Mouse (Mus musculus): ENCODE measurements around the gene Prkag1. TPM values are rescaled to one million over a fixed set of nuclear protein-coding genes. Genes with fewer than 3 reads are reported as not detected.

The Prkag1 gene
- polyA plus RNA-seq, 1 experiment from 2014 or later = 128 TPM

GRCm38 (mm10) chr15:98785744-98786143 is 45.6 kb downstream of the Prkag1 start:
- Histone ChIP-seq H3K27ac (ENCODE audit: low read depth, low read length) (no peak overlapping the region), H3K9me3 (ENCODE audit: control insufficient read depth, low read length) (no peaks in the 10 kb centered on the region), H3K36me3 (ENCODE audit: control insufficient read depth, insufficient read depth, low read length) (no peaks in the 10 kb centered on the region), H3K4me2 (no peak overlapping the region), H3K27me3 (replicated peaks; ENCODE audit: control insufficient read depth, insufficient read depth, low read length) (peaks cover 71% of the 10 kb centered on the region), H3K4me3 (ENCODE audit: low read depth, low read length) (no peak overlapping the region), H3K4me1 (replicated peaks; ENCODE audit: control insufficient read depth, insufficient read depth, low read length) (peaks cover under 1% of the 10 kb centered on the region), H3K9ac (ENCODE audit: low read depth, low read length) (no peak overlapping the region)
- WGBS = 30% methylated on average over 7 of the region's 7 CpGs
- ATAC-seq (replicated peaks; ENCODE audit: low FRiP score) (no peak), DNase-seq (ENCODE audit: low spot score) (no peak)

- no peak overlapping the region for H3K27ac ChIP-seq (ENCODE audit: low read depth, low read length)
- DNase-seq (ENCODE audit: low spot score) = no peak
- H3K27me3 ChIP-seq (replicated peaks; ENCODE audit: control insufficient read depth, insufficient read depth, low read length) = peaks cover 76% of the 10 kb centered on the region
- no peaks in the 10 kb centered on the region for H3K9me3 ChIP-seq (ENCODE audit: control insufficient read depth, low read length)
- no peak overlapping the region for H3K4me2 ChIP-seq
- H3K9ac ChIP-seq (ENCODE audit: low read depth, low read length) = no peak overlapping the region
- no peak overlapping the region for H3K4me3 ChIP-seq (ENCODE audit: low read depth, low read length)
- no peaks in the 10 kb centered on the region for H3K36me3 ChIP-seq (ENCODE audit: control insufficient read depth, insufficient read depth, low read length)
- WGBS = 30% methylated on average over 6 of the region's 6 CpGs
- H3K4me1 ChIP-seq (replicated peaks; ENCODE audit: control insufficient read depth, insufficient read depth, low read length) = peaks cover 9% of the 10 kb centered on the region
- ATAC-seq (replicated peaks; ENCODE audit: low FRiP score) = no peak
Observed at GRCm38 (mm10) chr15:98781166-98781565, 50.2 kb downstream of the Prkag1 start.

GRCm38 (mm10) chr15:98780573-98780972 is 50.7 kb downstream of the Prkag1 start:
- Histone ChIP-seq H3K4me2 (no peak overlapping the region), H3K4me1 (replicated peaks; ENCODE audit: control insufficient read depth, insufficient read depth, low read length) (peaks cover 10% of the 10 kb centered on the region), H3K4me3 (ENCODE audit: low read depth, low read length) (no peak overlapping the region), H3K36me3 (ENCODE audit: control insufficient read depth, insufficient read depth, low read length) (no peaks in the 10 kb centered on the region), H3K27ac (ENCODE audit: low read depth, low read length) (no peak overlapping the region), H3K9ac (ENCODE audit: low read depth, low read length) (no peak overlapping the region), H3K27me3 (replicated peaks; ENCODE audit: control insufficient read depth, insufficient read depth, low read length) (peaks cover 78% of the 10 kb centered on the region), H3K9me3 (ENCODE audit: control insufficient read depth, low read length) (no peaks in the 10 kb centered on the region)
- DNase-seq (ENCODE audit: low spot score) (no peak), ATAC-seq (replicated peaks; ENCODE audit: low FRiP score) (no peak)
- 7% methylated on average over 13 of the region's 13 CpGs for WGBS

GRCm38 (mm10) chr15:98780075-98780474 is 51.2 kb downstream of the Prkag1 start:
- Histone ChIP-seq H3K9ac (ENCODE audit: low read depth, low read length) (no peak overlapping the region), H3K4me1 (replicated peaks; ENCODE audit: control insufficient read depth, insufficient read depth, low read length) (peaks cover 10% of the 10 kb centered on the region), H3K4me2 (no peak overlapping the region), H3K9me3 (ENCODE audit: control insufficient read depth, low read length) (no peaks in the 10 kb centered on the region), H3K4me3 (ENCODE audit: low read depth, low read length) (no peak overlapping the region), H3K36me3 (ENCODE audit: control insufficient read depth, insufficient read depth, low read length) (no peaks in the 10 kb centered on the region), H3K27ac (ENCODE audit: low read depth, low read length) (no peak overlapping the region), H3K27me3 (replicated peaks; ENCODE audit: control insufficient read depth, insufficient read depth, low read length) (peaks cover 78% of the 10 kb centered on the region)
- 3% methylated on average over 8 of the region's 8 CpGs for WGBS
- ATAC-seq (replicated peaks; ENCODE audit: low FRiP score) = no peak
- no peak for DNase-seq (ENCODE audit: low spot score)

GRCm38 (mm10) chr15:98778806-98779205 is 52.5 kb downstream of the Prkag1 start:
- 1% methylated on average over 7 of the region's 11 CpGs for WGBS
- Histone ChIP-seq H3K9ac (ENCODE audit: low read depth, low read length) (no peak overlapping the region), H3K4me1 (replicated peaks; ENCODE audit: control insufficient read depth, insufficient read depth, low read length) (peaks cover 13% of the 10 kb centered on the region), H3K36me3 (ENCODE audit: control insufficient read depth, insufficient read depth, low read length) (no peaks in the 10 kb centered on the region), H3K9me3 (ENCODE audit: control insufficient read depth, low read length) (no peaks in the 10 kb centered on the region), H3K4me2 (no peak overlapping the region), H3K4me3 (ENCODE audit: low read depth, low read length) (no peak overlapping the region), H3K27me3 (replicated peaks; ENCODE audit: control insufficient read depth, insufficient read depth, low read length) (peaks cover 84% of the 10 kb centered on the region), H3K27ac (ENCODE audit: low read depth, low read length) (no peak overlapping the region)
- DNase-seq (ENCODE audit: low spot score) (no peak), ATAC-seq (replicated peaks; ENCODE audit: low FRiP score) (no peak)

GRCm38 (mm10) chr15:98778191-98778770 is 53.0 kb downstream of the Prkag1 start:
- peak overlapping the region; percentile 43 for H3K4me2 ChIP-seq
- no peak for DNase-seq (ENCODE audit: low spot score)
- WGBS = 1% methylated on average over 25 of the region's 25 CpGs
- no peak for ATAC-seq (replicated peaks; ENCODE audit: low FRiP score)
- no peak overlapping the region for H3K27ac ChIP-seq (ENCODE audit: low read depth, low read length)
- H3K36me3 ChIP-seq (ENCODE audit: control insufficient read depth, insufficient read depth, low read length) = no peaks in the 10 kb centered on the region
- peak overlapping the region; percentile 10 for H3K4me3 ChIP-seq (ENCODE audit: low read depth, low read length)
- H3K4me1 ChIP-seq (replicated peaks; ENCODE audit: control insufficient read depth, insufficient read depth, low read length) = peaks cover 15% of the 10 kb centered on the region
- H3K9ac ChIP-seq (ENCODE audit: low read depth, low read length) = no peak overlapping the region
- H3K27me3 ChIP-seq (replicated peaks; ENCODE audit: control insufficient read depth, insufficient read depth, low read length) = peaks cover 89% of the 10 kb centered on the region
- H3K9me3 ChIP-seq (ENCODE audit: control insufficient read depth, low read length) = no peaks in the 10 kb centered on the region

- peak within 1 kb of the TSS; percentile 43 for H3K4me2 ChIP-seq
- H3K9ac ChIP-seq (ENCODE audit: low read depth, low read length) = no peak within 1 kb of the TSS
- peaks cover 17% of the 10 kb centered on the region for H3K4me1 ChIP-seq (replicated peaks; ENCODE audit: control insufficient read depth, insufficient read depth, low read length)
Observed at GRCm38 (mm10) chr15:98777762-98778161, 53.6 kb downstream of the Prkag1 start, which contains the start of gene Wnt10b. TSS of gene Wnt10b (minus strand) at chr15:98778150.

GRCm38 (mm10) chr15:98777005-98777616 is 54.2 kb downstream of the Prkag1 start:
- no peak overlapping the region for H3K27ac ChIP-seq (ENCODE audit: low read depth, low read length)
- no peaks in the 10 kb centered on the region for H3K36me3 ChIP-seq (ENCODE audit: control insufficient read depth, insufficient read depth, low read length)
- ATAC-seq (replicated peaks; ENCODE audit: low FRiP score) (no peak), DNase-seq (ENCODE audit: low spot score) (no peak)
- H3K4me2 ChIP-seq = no peak overlapping the region
- H3K27me3 ChIP-seq (replicated peaks; ENCODE audit: control insufficient read depth, insufficient read depth, low read length) = peaks cover 96% of the 10 kb centered on the region
- no peak overlapping the region for H3K4me3 ChIP-seq (ENCODE audit: low read depth, low read length)
- 2% methylated on average over 19 of the region's 19 CpGs for WGBS
- peaks cover 23% of the 10 kb centered on the region for H3K4me1 ChIP-seq (replicated peaks; ENCODE audit: control insufficient read depth, insufficient read depth, low read length)
- H3K9me3 ChIP-seq (ENCODE audit: control insufficient read depth, low read length) = no peaks in the 10 kb centered on the region
- no peak overlapping the region for H3K9ac ChIP-seq (ENCODE audit: low read depth, low read length)

More at GRCm38 (mm10) chr15:98777762-98778161, 53.6 kb downstream of the Prkag1 start, which contains the start of gene Wnt10b:
- ATAC-seq (replicated peaks; ENCODE audit: low FRiP score) = no peak
- Histone ChIP-seq H3K27me3 (replicated peaks; ENCODE audit: control insufficient read depth, insufficient read depth, low read length) (peaks cover 94% of the 10 kb centered on the region), H3K4me3 (ENCODE audit: low read depth, low read length) (peak within 1 kb of the TSS; percentile 10), H3K36me3 (ENCODE audit: control insufficient read depth, insufficient read depth, low read length) (no peaks in the 10 kb centered on the region), H3K27ac (ENCODE audit: low read depth, low read length) (no peak within 1 kb of the TSS), H3K9me3 (ENCODE audit: control insufficient read depth, low read length) (no peaks in the 10 kb centered on the region)
- 1% methylated on average over 29 of the region's 33 CpGs for WGBS
- no peak for DNase-seq (ENCODE audit: low spot score)

Measured in liver, embryonic 11.5 days (tissue).